Mouse (Mus musculus): ENCODE measurements around the gene Siglecf. TPM values are rescaled to one million over a fixed set of nuclear protein-coding genes. Genes with fewer than 3 reads are reported as not detected.

The Siglecf gene
- polyA plus RNA-seq, 1 experiment, result 5.6 TPM

DNA sequence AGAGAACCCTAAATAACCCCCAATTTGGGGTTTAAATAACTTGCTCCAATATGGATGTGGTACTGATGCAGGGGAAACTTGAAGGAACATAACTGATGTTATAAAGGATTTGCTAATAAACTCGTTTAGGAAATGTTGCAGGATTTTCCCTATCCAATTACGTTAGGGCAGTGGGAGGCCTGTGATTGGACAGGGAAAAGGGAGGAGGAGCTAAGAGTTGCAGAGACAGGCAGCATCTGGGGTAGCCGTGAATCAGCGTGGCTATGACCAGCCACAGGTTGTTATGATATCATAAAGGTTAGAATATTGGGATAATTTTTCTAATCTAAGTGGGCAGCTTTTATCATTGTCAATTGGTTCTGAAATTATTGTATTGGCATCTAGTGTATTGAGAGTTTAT, 23.0 kb upstream of the Siglecf start:
- Histone ChIP-seq H3K27me3 (ENCODE audit: control insufficient read depth, insufficient read depth, low read length) (no peaks in the 10 kb centered on the region), H3K27ac (ENCODE audit: insufficient read depth, low read depth, low read length) (no peak overlapping the region), H3K4me3 (ENCODE audit: low read depth, low read length) (no peak overlapping the region), H3K36me3 (ENCODE audit: control insufficient read depth, insufficient read depth, low read length) (no peaks in the 10 kb centered on the region), H3K4me1 (ENCODE audit: control insufficient read depth, insufficient read depth, insufficient read length, low read length) (no peaks in the 10 kb centered on the region)
- no peak for TF ChIP-seq POLR2A (IDR thresholded peaks at IDR 0.05; ENCODE audit: low read depth, low read length)
- no peak for TF ChIP-seq CTCF (IDR thresholded peaks at IDR 0.05; ENCODE audit: extremely low read depth, insufficient read length, insufficient replicate concordance, low read depth, low read length)
- 53% methylated on average over 4 of the region's 4 CpGs for WGBS

GRCm38 (mm10) chr7:43333203-43333602, 17.9 kb upstream of the Siglecf start:
- H3K4me1 ChIP-seq (ENCODE audit: control insufficient read depth, insufficient read depth, insufficient read length, low read length), result no peaks in the 10 kb centered on the region
- H3K27ac ChIP-seq (ENCODE audit: insufficient read depth, low read depth, low read length), result no peak overlapping the region
- 30% methylated on average over 6 of the region's 7 CpGs for whole genome bisulfite sequencing
- TF ChIP-seq POLR2A (IDR thresholded peaks at IDR 0.05; ENCODE audit: low read depth, low read length) (no peak), CTCF (IDR thresholded peaks at IDR 0.05; ENCODE audit: extremely low read depth, insufficient read length, insufficient replicate concordance, low read depth, low read length) (peak; percentile 33; the same call in 1 of the 2 replicates)
- H3K36me3 ChIP-seq (ENCODE audit: control insufficient read depth, insufficient read depth, low read length), result no peaks in the 10 kb centered on the region
- H3K27me3 ChIP-seq (ENCODE audit: control insufficient read depth, insufficient read depth, low read length), result no peaks in the 10 kb centered on the region
- H3K4me3 ChIP-seq (ENCODE audit: low read depth, low read length), result no peak overlapping the region

- no peaks in the 10 kb centered on the region for H3K27me3 ChIP-seq (ENCODE audit: control insufficient read depth, insufficient read depth, low read length)
- no peak overlapping the region for H3K4me3 ChIP-seq (ENCODE audit: low read depth, low read length)
- no peaks in the 10 kb centered on the region for H3K36me3 ChIP-seq (ENCODE audit: control insufficient read depth, insufficient read depth, low read length)
- WGBS, result 51% methylated on average over 2 of the region's 2 CpGs
- no peak for TF ChIP-seq CTCF (IDR thresholded peaks at IDR 0.05; ENCODE audit: extremely low read depth, insufficient read length, insufficient replicate concordance, low read depth, low read length)
- no peak for TF ChIP-seq POLR2A (IDR thresholded peaks at IDR 0.05; ENCODE audit: low read depth, low read length)
- no peaks in the 10 kb centered on the region for H3K4me1 ChIP-seq (ENCODE audit: control insufficient read depth, insufficient read depth, insufficient read length, low read length)
- no peak overlapping the region for H3K27ac ChIP-seq (ENCODE audit: insufficient read depth, low read depth, low read length)
These were observed 17.2 kb upstream of the Siglecf start for GRCm38 (mm10) chr7:43333899-43334298.

- H3K4me3 ChIP-seq (ENCODE audit: low read depth, low read length), result no peak overlapping the region
- no peaks in the 10 kb centered on the region for H3K4me1 ChIP-seq (ENCODE audit: control insufficient read depth, insufficient read depth, insufficient read length, low read length)
- H3K27ac ChIP-seq (ENCODE audit: insufficient read depth, low read depth, low read length), result no peak overlapping the region
- H3K27me3 ChIP-seq (ENCODE audit: control insufficient read depth, insufficient read depth, low read length), result no peaks in the 10 kb centered on the region
- H3K36me3 ChIP-seq (ENCODE audit: control insufficient read depth, insufficient read depth, low read length), result no peaks in the 10 kb centered on the region
- no peak for TF ChIP-seq CTCF (IDR thresholded peaks at IDR 0.05; ENCODE audit: extremely low read depth, insufficient read length, insufficient replicate concordance, low read depth, low read length)
- WGBS, result 85% methylated on average over 4 of the region's 4 CpGs
These were observed 10.4 kb upstream of the Siglecf start for GRCm38 (mm10) chr7:43340771-43341170.

- TF ChIP-seq POLR2A (IDR thresholded peaks at IDR 0.05; ENCODE audit: low read depth, low read length) (no peak), CTCF (IDR thresholded peaks at IDR 0.05; ENCODE audit: extremely low read depth, insufficient read length, insufficient replicate concordance, low read depth, low read length) (no peak)
- H3K4me1 ChIP-seq (ENCODE audit: control insufficient read depth, insufficient read depth, insufficient read length, low read length), result no peaks in the 10 kb centered on the region
- H3K27ac ChIP-seq (ENCODE audit: insufficient read depth, low read depth, low read length), result no peak overlapping the region
- H3K27me3 ChIP-seq (ENCODE audit: control insufficient read depth, insufficient read depth, low read length), result no peaks in the 10 kb centered on the region
- H3K4me3 ChIP-seq (ENCODE audit: low read depth, low read length), result no peak overlapping the region
- no peaks in the 10 kb centered on the region for H3K36me3 ChIP-seq (ENCODE audit: control insufficient read depth, insufficient read depth, low read length)
- 70% methylated on average over 5 of the region's 5 CpGs for WGBS
These were observed 8.0 kb upstream of the Siglecf start for GRCm38 (mm10) chr7:43343191-43343590.

DNA sequence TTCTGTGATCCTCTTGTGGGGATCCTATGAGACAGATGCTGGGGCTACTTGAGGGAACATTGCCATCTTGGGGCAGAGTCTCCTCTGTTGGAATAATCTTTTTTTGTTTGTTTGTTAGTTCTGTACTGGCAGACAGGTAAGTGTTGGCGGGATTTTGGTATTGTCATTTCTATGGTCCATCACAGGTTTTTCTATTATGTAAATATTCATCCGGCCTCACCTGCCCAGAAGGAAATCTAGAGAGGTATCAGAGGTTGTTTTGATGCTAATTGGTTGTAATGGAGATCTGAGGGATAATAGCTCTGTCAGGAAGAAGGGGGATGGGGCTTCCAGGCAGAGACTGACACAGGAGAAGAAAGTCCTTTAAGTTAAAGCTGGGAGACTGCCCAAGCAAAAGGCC, 7.1 kb upstream of the Siglecf start:
- Histone ChIP-seq H3K27ac (ENCODE audit: insufficient read depth, low read depth, low read length) (no peak overlapping the region), H3K27me3 (ENCODE audit: control insufficient read depth, insufficient read depth, low read length) (no peaks in the 10 kb centered on the region), H3K4me3 (ENCODE audit: low read depth, low read length) (no peak overlapping the region), H3K4me1 (ENCODE audit: control insufficient read depth, insufficient read depth, insufficient read length, low read length) (no peaks in the 10 kb centered on the region), H3K36me3 (ENCODE audit: control insufficient read depth, insufficient read depth, low read length) (no peaks in the 10 kb centered on the region)
- no peak for TF ChIP-seq CTCF (IDR thresholded peaks at IDR 0.05; ENCODE audit: extremely low read depth, insufficient read length, insufficient replicate concordance, low read depth, low read length)
- TF ChIP-seq POLR2A (IDR thresholded peaks at IDR 0.05; ENCODE audit: low read depth, low read length), result no peak
- WGBS, result 66% methylated on average over 2 of the region's 2 CpGs

DNA sequence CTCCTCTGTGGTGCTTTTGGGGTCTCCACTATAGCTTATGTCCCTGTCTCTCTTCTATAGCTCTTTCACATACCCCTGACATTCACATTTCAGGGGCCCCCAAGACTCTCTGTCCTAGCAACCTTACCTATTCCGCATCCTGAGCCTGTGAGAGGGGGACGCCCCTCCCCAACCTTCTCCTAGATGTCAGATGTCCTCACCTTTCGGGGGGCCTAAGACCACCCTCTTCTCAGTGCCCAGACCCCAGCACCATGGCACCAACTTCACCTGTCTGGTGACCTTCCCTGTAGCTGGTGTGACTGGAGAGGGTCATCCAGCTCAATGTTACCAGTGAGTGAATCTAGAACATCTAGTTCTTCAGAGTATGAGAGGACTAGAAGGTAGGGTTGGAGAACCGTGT, 6.7 kb upstream of the Siglecf start:
- Histone ChIP-seq H3K36me3 (ENCODE audit: control insufficient read depth, insufficient read depth, low read length) (no peaks in the 10 kb centered on the region), H3K4me1 (ENCODE audit: control insufficient read depth, insufficient read depth, insufficient read length, low read length) (no peaks in the 10 kb centered on the region), H3K4me3 (ENCODE audit: low read depth, low read length) (no peak overlapping the region), H3K27me3 (ENCODE audit: control insufficient read depth, insufficient read depth, low read length) (no peaks in the 10 kb centered on the region), H3K27ac (ENCODE audit: insufficient read depth, low read depth, low read length) (no peak overlapping the region)
- WGBS, result 77% methylated on average over 4 of the region's 4 CpGs
- TF ChIP-seq POLR2A (IDR thresholded peaks at IDR 0.05; ENCODE audit: low read depth, low read length), result no peak

GRCm38 (mm10) chr7:43346148-43346547, 5.0 kb upstream of the Siglecf start:
- Histone ChIP-seq H3K27me3 (ENCODE audit: control insufficient read depth, insufficient read depth, low read length) (no peaks in the 10 kb centered on the region), H3K36me3 (ENCODE audit: control insufficient read depth, insufficient read depth, low read length) (no peaks in the 10 kb centered on the region), H3K4me3 (ENCODE audit: low read depth, low read length) (no peak overlapping the region), H3K27ac (ENCODE audit: insufficient read depth, low read depth, low read length) (no peak overlapping the region), H3K4me1 (ENCODE audit: control insufficient read depth, insufficient read depth, insufficient read length, low read length) (no peaks in the 10 kb centered on the region)
- TF ChIP-seq POLR2A (IDR thresholded peaks at IDR 0.05; ENCODE audit: low read depth, low read length), result no peak
- no peak for TF ChIP-seq CTCF (IDR thresholded peaks at IDR 0.05; ENCODE audit: extremely low read depth, insufficient read length, insufficient replicate concordance, low read depth, low read length)
- 68% methylated on average over 4 of the region's 4 CpGs for WGBS
